Mouse (Mus musculus) liver, adult 2 months (tissue): ENCODE data around the gene Mrpl37. TPM values are rescaled to one million over a fixed set of nuclear protein-coding genes. Genes with fewer than 3 reads are reported as not detected.

Experiments
- DNase-seq: peaks from one replicate; pipeline ENCODE4 v3.0.0-alpha.2; 2011; ENCODE audit warnings: low read depth, low spot score; ENCODE audit errors: extremely low read depth
- H3K27ac ChIP-seq: fragments of 200-500 bp; replicated peaks from 2 replicates; pipeline ENCODE4 v1.5.1; 2012; ENCODE audit warnings: low read depth, mild to moderate bottlenecking, control low read depth, inconsistent platforms, low read length; ENCODE audit not compliant: insufficient read depth
- H3K27me3 ChIP-seq: fragments of 200-500 bp; 2 replicates; pipeline ENCODE4 v1.6.1; 2012; ENCODE audit warnings: mild to moderate bottlenecking, moderate library complexity, low read length, inconsistent platforms; ENCODE audit not compliant: control insufficient read depth, insufficient read depth
- H3K36me3 ChIP-seq: fragments of 200-500 bp; 2 replicates; pipeline ENCODE4 v1.6.1; 2012; ENCODE audit warnings: low read length, inconsistent platforms; ENCODE audit not compliant: control insufficient read depth, insufficient read depth
- H3K4me1 ChIP-seq: fragments of 200-500 bp; 2 replicates; pipeline ENCODE4 v1.6.1; 2011; ENCODE audit warnings: low read length; ENCODE audit not compliant: control insufficient read depth, insufficient read depth
- H3K4me3 ChIP-seq: fragments of 200-500 bp; 2 replicates; pipeline ENCODE4 v1.5.1; 2011; ENCODE audit warnings: low read depth, mild to moderate bottlenecking, control low read depth, low read length, moderate library complexity; ENCODE audit not compliant: insufficient read depth
- H3K79me2 ChIP-seq: fragments of 200-500 bp; 2 replicates; pipeline ENCODE4 v1.6.1; 2012; ENCODE audit warnings: inconsistent platforms, mild to moderate bottlenecking, low read length, moderate library complexity; ENCODE audit not compliant: control insufficient read depth, insufficient read depth
- H3K9ac ChIP-seq: fragments of 200-500 bp; 2 replicates; pipeline ENCODE4 v1.6.1; 2012; ENCODE audit warnings: low read depth, mild to moderate bottlenecking, control low read depth, inconsistent platforms, low read length
- CTCF ChIP-seq: fragments of 200-500 bp; IDR thresholded peaks from 2 replicates; pipeline ENCODE4 v1.5.1; 2011; ENCODE audit warnings: low read depth, low read length, control low read depth
- POLR2A ChIP-seq: fragments of 200-500 bp; IDR thresholded peaks from 2 replicates; pipeline ENCODE4 v1.6.1; 2011; ENCODE audit warnings: low read length, control low read depth; ENCODE audit not compliant: insufficient read depth; ENCODE audit errors: extremely low read depth
- WGBS: fragments of 180-500 bp; shearing (Covaris S2); methylation state at CpG from one replicate; pipeline ENCODE4 v1.1.7; 2018; 5-methylcytosine and 5-hydroxymethylcytosine counted together
- polyA plus RNA-seq: library from polyadenylated mRNA; depleted of rRNA; stranded (reverse); fragments of >200 nt; gene quantifications from 2 replicates; pipeline ENCODE4 v1.2.3, GENCODE M21; 2012
- total RNA-seq: library from RNA; depleted of rRNA; stranded (reverse); fragments of >200 nt; gene quantifications from 2 replicates; pipeline ENCODE4 v1.2.3, GENCODE M21; 2014

Gene Mrpl37
- total and polyA plus RNA-seq, 2 experiments = 16.7 to 51.9 TPM

- Histone ChIP-seq H3K79me2 (peaks cover 30% of the 10 kb centered on the region; the same call in 1 of the 2 replicates), H3K4me1 (peaks cover 79% of the 10 kb centered on the region), H3K27ac (no peak overlapping the region; the same call in 1 of the 2 replicates), H3K4me3 (no peak overlapping the region), H3K27me3 (no peaks in the 10 kb centered on the region), H3K9ac (no peak overlapping the region), H3K36me3 (no peaks in the 10 kb centered on the region)
- TF ChIP-seq CTCF (no peak), POLR2A (no peak)
- 51% methylated on average over 13 of the region's 13 CpGs for WGBS
- peak; percentile 79 for DNase-seq
Measured at GRCm38 (mm10) chr4:107015971-107016511, 50.6 kb downstream of the Mrpl37 start.

- no peak for DNase-seq
- H3K36me3 ChIP-seq = no peaks in the 10 kb centered on the region
- H3K4me1 ChIP-seq = peaks cover 57% of the 10 kb centered on the region
- peaks cover 32% of the 10 kb centered on the region; the same call in 1 of the 2 replicates for H3K79me2 ChIP-seq
- no peak overlapping the region for H3K4me3 ChIP-seq
- 77% methylated on average over 9 of the region's 9 CpGs for WGBS
- TF ChIP-seq POLR2A (no peak), CTCF (no peak)
- H3K9ac ChIP-seq = no peak overlapping the region
- H3K27ac ChIP-seq = peak overlapping the region; percentile 86
- H3K27me3 ChIP-seq = no peaks in the 10 kb centered on the region
Measured at GRCm38 (mm10) chr4:107013817-107014260, 52.8 kb downstream of the Mrpl37 start.

GRCm38 (mm10) chr4:107013119-107013816, 53.4 kb downstream of the Mrpl37 start:
- Histone ChIP-seq H3K27me3 (no peaks in the 10 kb centered on the region), H3K4me1 (peaks cover 52% of the 10 kb centered on the region), H3K4me3 (no peak overlapping the region), H3K9ac (no peak overlapping the region), H3K27ac (peak overlapping the region; percentile 86), H3K36me3 (no peaks in the 10 kb centered on the region), H3K79me2 (peaks cover 36% of the 10 kb centered on the region; the same call in 1 of the 2 replicates)
- 23% methylated on average over 6 of the region's 6 CpGs for WGBS
- no peak for TF ChIP-seq POLR2A
- TF ChIP-seq CTCF = no peak
- DNase-seq = peak; percentile 93

GRCm38 (mm10) chr4:107012574-107012973, 54.1 kb downstream of the Mrpl37 start:
- peaks cover 38% of the 10 kb centered on the region; the same call in 1 of the 2 replicates for H3K79me2 ChIP-seq
- no peaks in the 10 kb centered on the region for H3K36me3 ChIP-seq
- TF ChIP-seq POLR2A = no peak
- no peak for TF ChIP-seq CTCF
- no peak overlapping the region for H3K4me3 ChIP-seq
- peak; percentile 82 for DNase-seq
- H3K27ac ChIP-seq = peak overlapping the region; percentile 86
- no peak overlapping the region for H3K9ac ChIP-seq
- WGBS = 12% methylated on average over 3 of the region's 3 CpGs
- H3K27me3 ChIP-seq = no peaks in the 10 kb centered on the region
- peaks cover 48% of the 10 kb centered on the region for H3K4me1 ChIP-seq

GRCm38 (mm10) chr4:107012005-107012478, 54.6 kb downstream of the Mrpl37 start:
- no peak for DNase-seq
- H3K4me1 ChIP-seq = peaks cover 43% of the 10 kb centered on the region
- 80% methylated on average over 13 of the region's 13 CpGs for WGBS
- H3K4me3 ChIP-seq = no peak overlapping the region
- H3K79me2 ChIP-seq = peaks cover 43% of the 10 kb centered on the region; the same call in 1 of the 2 replicates
- H3K27ac ChIP-seq = no peak overlapping the region
- no peaks in the 10 kb centered on the region for H3K27me3 ChIP-seq
- no peak overlapping the region for H3K9ac ChIP-seq
- H3K36me3 ChIP-seq = no peaks in the 10 kb centered on the region
- TF ChIP-seq POLR2A (no peak), CTCF (no peak)

- no peak for DNase-seq
- no peaks in the 10 kb centered on the region for H3K36me3 ChIP-seq
- peaks cover 42% of the 10 kb centered on the region for H3K4me1 ChIP-seq
- H3K27ac ChIP-seq = no peak overlapping the region
- H3K79me2 ChIP-seq = peaks cover 45% of the 10 kb centered on the region; the same call in 1 of the 2 replicates
- no peaks in the 10 kb centered on the region for H3K27me3 ChIP-seq
- no peak overlapping the region for H3K4me3 ChIP-seq
- TF ChIP-seq CTCF = no peak
- no peak for TF ChIP-seq POLR2A
- 96% methylated on average over 8 of the region's 8 CpGs for WGBS
- H3K9ac ChIP-seq = no peak overlapping the region
Measured at GRCm38 (mm10) chr4:107011325-107012004, 55.2 kb downstream of the Mrpl37 start.
